Comparison of ENCODE assay signal across 8 mouse cellular contexts in genomic region chr2:29633101-29633554, GRCm38 (mm10). TPM values are rescaled to one million over a fixed set of nuclear protein-coding genes. Genes with fewer than 3 reads are reported as not detected.
DNase-seq lines count a peak whose midpoint lies in the region; ATAC-seq lines count a peak whose summit lies in the region.

No protein-coding gene starts in this region.

- peaks cover 43% of the 10 kb centered on the region for H3K4me1 ChIP-seq in hindbrain, embryonic 10.5 days (replicated peaks)
- H3K4me1 ChIP-seq in hindbrain, embryonic 12.5 days, result peaks cover 41% of the 10 kb centered on the region
- H3K4me1 ChIP-seq in embryonic facial prominence, embryonic 13.5 days, result peaks cover 54% of the 10 kb centered on the region
- peaks cover 68% of the 10 kb centered on the region for H3K4me1 ChIP-seq in heart, embryonic 15.5 days (replicated peaks)

- no peak overlapping the region for H3K4me2 ChIP-seq in hindbrain, embryonic 12.5 days (replicated peaks)
- peak overlapping the region; percentile 22; the same call in 1 of the 2 replicates for H3K4me2 ChIP-seq in embryonic facial prominence, embryonic 13.5 days
- H3K4me2 ChIP-seq in heart, embryonic 15.5 days, result peak overlapping the region; percentile 19; the same call in 1 of the 2 replicates

- H3K27me3 ChIP-seq in hindbrain, embryonic 10.5 days (ENCODE audit: insufficient read depth, poor library complexity, severe bottlenecking), result no peaks in the 10 kb centered on the region
- H3K27me3 ChIP-seq in hindbrain, embryonic 12.5 days, result no peaks in the 10 kb centered on the region
- no peaks in the 10 kb centered on the region for H3K27me3 ChIP-seq in embryonic facial prominence, embryonic 13.5 days
- no peaks in the 10 kb centered on the region for H3K27me3 ChIP-seq in heart, embryonic 15.5 days

- WGBS in hindbrain, embryonic 10.5 days, result 80% methylated on average over 6 of the region's 6 CpGs
- 52% methylated on average over 6 of the region's 6 CpGs for WGBS in hindbrain, embryonic 12.5 days
- WGBS in embryonic facial prominence, embryonic 13.5 days, result 29% methylated on average over 6 of the region's 6 CpGs
- WGBS in heart, embryonic 15.5 days, result 11% methylated on average over 6 of the region's 6 CpGs

- no peak overlapping the region for H3K4me3 ChIP-seq in hindbrain, embryonic 10.5 days
- no peak overlapping the region for H3K4me3 ChIP-seq in hindbrain, embryonic 12.5 days
- no peak overlapping the region for H3K4me3 ChIP-seq in embryonic facial prominence, embryonic 13.5 days
- H3K4me3 ChIP-seq in heart, embryonic 15.5 days, result no peak overlapping the region

- H3K36me3 ChIP-seq in hindbrain, embryonic 10.5 days, result peaks cover 26% of the 10 kb centered on the region
- 0 out of 2 replicates have a peak, but pooled peaks cover 3% of the 10 kb centered on the region for H3K36me3 ChIP-seq in hindbrain, embryonic 12.5 days
- H3K36me3 ChIP-seq in embryonic facial prominence, embryonic 13.5 days, result 0 out of 2 replicates have a peak, but pooled peaks cover 9% of the 10 kb centered on the region
- H3K36me3 ChIP-seq in heart, embryonic 15.5 days, result no peaks in the 10 kb centered on the region

- no peak for DNase-seq in hindbrain, embryonic 10.5 days (ENCODE audit: low spot score)
- DNase-seq in adrenal gland, adult (ENCODE audit: inconsistent age in 2 of 2, low spot score in 1 of 2), result peak; percentile 92 to 98
- peak; percentile 96 to 99 for DNase-seq in kidney, postnatal 25 days
- no peak for DNase-seq in thymus, postnatal 10 days (ENCODE audit: low spot score in 2 of 2)

- H3K9ac ChIP-seq in hindbrain, embryonic 12.5 days, result no peak overlapping the region
- H3K9ac ChIP-seq in embryonic facial prominence, embryonic 13.5 days, result no peak overlapping the region
- H3K9ac ChIP-seq in heart, embryonic 15.5 days, result 0 out of 2 replicates have a peak overlapping the region, but pooled peaks have one; percentile 15

- H3K27ac ChIP-seq in hindbrain, embryonic 10.5 days, result peak overlapping the region; percentile 35; the same call in 1 of the 2 replicates
- H3K27ac ChIP-seq in hindbrain, embryonic 12.5 days, result no peak overlapping the region
- peak overlapping the region; percentile 66 for H3K27ac ChIP-seq in embryonic facial prominence, embryonic 13.5 days
- H3K27ac ChIP-seq in heart, embryonic 15.5 days, result peak overlapping the region; percentile 68

- no peaks in the 10 kb centered on the region for H3K9me3 ChIP-seq in hindbrain, embryonic 10.5 days
- H3K9me3 ChIP-seq in hindbrain, embryonic 12.5 days (replicated peaks), result no peaks in the 10 kb centered on the region
- H3K9me3 ChIP-seq in embryonic facial prominence, embryonic 13.5 days, result no peaks in the 10 kb centered on the region
- no peaks in the 10 kb centered on the region for H3K9me3 ChIP-seq in heart, embryonic 15.5 days (replicated peaks)

- no peak for ATAC-seq in hindbrain, embryonic 12.5 days (ENCODE audit: low FRiP score)
- ATAC-seq in embryonic facial prominence, embryonic 13.5 days (ENCODE audit: insufficient number of reproducible peaks, insufficient read depth, low FRiP score, low TSS enrichment, low read depth), result 0 out of 2 replicates have a peak, but pooled peaks have one; percentile 54
- ATAC-seq in heart, embryonic 15.5 days (replicated peaks; ENCODE audit: insufficient number of reproducible peaks, insufficient read depth, low FRiP score, low read depth), result peak; percentile 53; the same call in 1 of the 2 replicates
- peak; percentile 54 for ATAC-seq in megakaryocyte-erythroid progenitor cell, adult 5-6 weeks (replicated peaks; ENCODE audit: low FRiP score, low TSS enrichment, poor library complexity, severe bottlenecking)

RNA-seq across cellular contexts. Expression of gene Rapgef1, which starts 13.6 kb away (rescaled TPM):
- polyA plus RNA-seq in hindbrain, embryonic 10.5 days (2016; fragmentation: Nextera tagmentation; extraction: Ambion mirVana), result 13.5 and 16.0 TPM in 2 replicates
- 22.7 and 24.7 TPM in 2 replicates for polyA plus RNA-seq in hindbrain, embryonic 12.5 days (2016; fragmentation: Nextera tagmentation; extraction: Ambion mirVana)
- 14.4 and 15.0 TPM in 2 replicates for polyA plus RNA-seq in embryonic facial prominence, embryonic 13.5 days (2015; fragmentation: Nextera tagmentation; extraction: Ambion mirVana)
- 11.6 and 15.5 TPM in 2 replicates for polyA plus RNA-seq in heart, embryonic 15.5 days (2015; fragmentation: Nextera tagmentation; extraction: Ambion mirVana)
- total RNA-seq in megakaryocyte-erythroid progenitor cell, adult 5-6 weeks (2014; fragmentation: Nextera tagmentation), result 52.4 and 58.0 TPM in 2 replicates
- 30.6 and 41.4 TPM in 2 replicates for total RNA-seq in megakaryocyte-erythroid progenitor cell, adult 5-6 weeks (2017)

Comparison
In these comparisons a context has a peak if more than half of its experiments do, and no peak if none do; other contexts are left out.
1. DNase-seq: peak in adrenal gland, adult (2 of 2) and kidney, postnatal 25 days (2 of 2); none in hindbrain, embryonic 10.5 days (single experiment) and thymus, postnatal 10 days (0 of 2).